Mouse (Mus musculus) spleen, postnatal 14 days (tissue): Measurements from ENCODE around the gene Ptbp1.

Source experiments
- DNase-seq, 2 experiments: peaks; one replicate each; pipeline ENCODE4 v3.0.0; 2021 to 2022; ENCODE audit warnings: low spot score in 2 of 2

Gene Ptbp1

DNA sequence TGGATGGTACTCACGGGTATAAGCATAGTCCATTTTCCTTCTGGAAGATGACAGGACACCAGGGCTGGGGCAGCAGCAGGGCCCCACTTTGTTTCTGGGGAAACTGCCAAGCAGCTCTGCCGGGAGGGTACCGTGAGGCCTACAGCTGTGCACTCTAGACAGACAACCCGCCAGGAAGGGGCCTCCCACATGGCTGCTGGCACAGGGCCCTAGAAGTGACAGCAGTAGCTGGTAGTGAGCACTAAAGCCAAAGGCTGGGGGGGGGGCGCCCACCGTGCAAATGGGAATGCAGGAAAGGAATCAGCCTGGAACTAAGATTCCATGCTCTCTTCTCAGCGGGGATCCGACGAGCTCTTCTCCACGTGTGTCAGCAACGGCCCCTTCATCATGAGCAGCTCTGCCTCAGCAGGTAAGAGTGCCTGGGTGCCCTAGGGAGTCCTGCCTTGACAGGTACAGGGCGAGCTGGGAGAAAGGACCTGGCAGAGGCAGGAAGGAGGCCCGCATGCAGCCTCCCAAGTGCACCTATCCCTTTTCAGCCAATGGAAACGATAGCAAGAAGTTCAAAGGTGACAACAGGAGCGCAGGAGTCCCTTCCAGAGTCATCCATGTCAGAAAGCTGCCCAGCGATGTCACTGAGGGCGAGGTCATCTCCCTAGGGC lies 4.3 kb downstream of the Ptbp1 start:
- DNase-seq: no peak

DNA sequence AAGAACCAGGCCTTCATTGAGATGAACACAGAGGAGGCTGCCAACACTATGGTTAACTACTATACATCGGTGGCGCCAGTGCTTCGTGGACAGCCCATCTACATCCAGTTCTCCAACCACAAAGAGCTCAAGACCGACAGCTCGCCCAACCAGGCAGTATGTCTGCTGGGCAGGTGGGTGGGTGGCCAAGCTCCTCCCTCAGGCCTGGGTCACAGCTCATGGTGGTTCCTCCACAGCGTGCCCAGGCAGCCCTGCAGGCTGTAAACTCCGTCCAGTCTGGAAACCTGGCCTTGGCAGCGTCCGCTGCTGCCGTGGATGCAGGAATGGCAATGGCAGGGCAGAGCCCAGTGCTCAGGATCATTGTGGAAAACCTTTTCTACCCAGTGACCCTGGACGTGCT lies 4.9 kb downstream of the Ptbp1 start:
- DNase-seq: no peak

DNA sequence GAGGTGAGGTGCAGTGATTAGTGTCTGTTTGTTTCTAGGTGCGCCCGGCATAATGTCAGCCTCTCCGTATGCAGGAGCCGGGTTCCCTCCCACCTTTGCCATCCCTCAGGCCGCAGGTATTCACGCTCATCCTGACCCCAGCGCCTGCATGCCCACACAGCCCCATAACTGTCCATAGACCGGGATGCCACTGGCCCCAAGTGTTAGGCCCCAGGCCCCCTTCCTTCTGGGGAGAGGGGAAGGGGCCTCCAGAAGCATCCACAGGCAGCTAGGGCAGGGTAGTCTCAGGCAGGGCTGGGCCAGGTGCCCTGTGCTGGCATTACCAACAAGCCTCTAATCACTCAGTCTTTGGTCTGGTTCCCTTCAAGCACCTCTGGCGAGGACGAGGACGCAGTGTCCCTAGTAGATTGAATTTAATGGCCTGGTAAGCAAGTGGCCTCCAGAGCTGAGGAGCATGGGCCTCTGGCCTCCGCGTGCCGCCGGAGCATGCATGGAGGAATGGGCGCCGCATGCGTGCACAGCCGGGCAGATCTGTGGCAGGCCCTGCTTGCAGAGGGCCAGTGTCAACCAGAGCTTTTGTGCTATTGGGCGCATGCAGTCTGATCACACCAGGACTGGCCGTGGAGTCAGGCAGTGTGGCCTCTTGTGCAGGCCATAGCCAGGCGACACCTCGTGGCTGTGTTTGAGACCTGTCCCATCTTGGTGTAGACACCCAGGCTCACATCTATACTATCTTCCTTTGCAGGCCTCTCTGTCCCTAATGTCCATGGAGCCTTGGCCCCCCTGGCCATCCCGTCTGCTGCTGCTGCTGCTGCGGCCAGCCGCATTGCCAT lies 6.1 kb downstream of the Ptbp1 start:
- DNase-seq: no peak

DNA sequence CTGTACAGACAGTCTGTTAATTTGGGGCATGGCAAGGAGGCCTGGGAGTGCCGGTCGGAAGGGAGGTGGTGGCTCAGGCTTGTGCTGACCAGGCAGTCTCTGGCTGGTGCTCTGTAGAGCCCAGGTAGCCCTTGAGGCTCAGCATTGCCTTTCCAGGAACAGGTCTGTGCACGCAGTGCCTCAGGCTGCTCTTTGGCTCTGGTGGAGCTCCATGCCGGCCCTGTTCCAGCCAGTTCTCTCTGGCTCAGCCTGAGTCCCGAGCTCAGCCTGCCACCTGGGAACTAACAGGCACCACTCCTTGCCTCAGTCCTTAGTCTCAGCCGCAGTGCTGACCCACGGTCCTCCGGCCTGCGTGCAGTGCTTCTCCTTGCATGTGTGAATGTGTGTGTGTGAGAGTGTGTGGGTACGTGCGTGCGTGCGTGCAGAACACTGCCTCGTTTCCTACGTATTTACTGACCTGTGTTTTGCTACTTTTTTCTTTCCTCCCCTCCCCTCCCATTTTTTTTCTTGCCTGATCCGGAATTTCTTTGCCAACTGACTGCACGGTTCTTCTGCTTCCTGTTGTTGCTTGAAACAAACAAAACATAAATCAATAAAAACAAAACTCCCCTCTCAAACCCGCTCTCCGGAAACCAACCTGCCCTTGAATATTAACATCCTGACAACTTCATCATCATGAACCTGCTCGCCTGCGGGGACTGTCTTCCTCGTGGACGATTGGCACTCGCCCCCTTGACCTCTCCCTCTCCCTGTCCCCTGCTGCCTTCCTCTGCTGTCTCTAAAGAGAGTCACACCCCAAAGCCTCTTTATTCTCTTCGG lies 7.2 kb downstream of the Ptbp1 start:
- DNase-seq: no peak

DNA sequence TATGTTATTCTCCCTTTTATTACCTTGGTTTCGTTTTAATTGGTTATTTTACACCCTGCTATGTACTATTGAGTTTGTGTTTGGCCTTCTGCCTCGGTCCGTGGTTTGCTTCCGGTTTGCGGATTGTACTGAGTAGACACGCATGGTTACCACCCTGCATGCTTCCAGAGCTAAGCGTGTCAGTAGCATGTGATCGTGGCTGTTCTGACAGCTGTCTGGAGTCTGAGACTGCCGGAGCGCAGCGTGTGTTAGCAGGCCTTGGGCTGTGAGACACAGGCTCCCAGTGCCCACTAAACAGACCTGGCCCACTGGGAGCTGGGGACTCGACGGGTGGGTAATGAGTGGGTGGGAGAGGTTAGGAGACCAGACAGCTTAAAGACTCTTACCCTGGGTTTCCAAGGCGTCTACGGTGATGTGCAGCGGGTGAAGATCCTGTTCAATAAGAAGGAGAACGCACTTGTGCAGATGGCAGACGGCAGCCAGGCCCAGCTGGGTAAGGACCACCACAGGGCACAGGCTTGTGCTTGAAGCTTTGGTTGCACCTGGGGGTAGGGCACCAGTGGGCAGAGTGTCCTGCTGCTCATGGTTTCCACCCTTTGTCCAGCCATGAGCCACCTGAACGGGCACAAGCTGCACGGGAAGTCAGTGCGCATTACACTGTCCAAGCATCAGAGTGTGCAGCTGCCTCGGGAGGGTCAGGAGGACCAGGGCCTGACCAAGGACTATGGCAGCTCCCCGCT lies 8.0 kb downstream of the Ptbp1 start:
- no peak for DNase-seq

DNA sequence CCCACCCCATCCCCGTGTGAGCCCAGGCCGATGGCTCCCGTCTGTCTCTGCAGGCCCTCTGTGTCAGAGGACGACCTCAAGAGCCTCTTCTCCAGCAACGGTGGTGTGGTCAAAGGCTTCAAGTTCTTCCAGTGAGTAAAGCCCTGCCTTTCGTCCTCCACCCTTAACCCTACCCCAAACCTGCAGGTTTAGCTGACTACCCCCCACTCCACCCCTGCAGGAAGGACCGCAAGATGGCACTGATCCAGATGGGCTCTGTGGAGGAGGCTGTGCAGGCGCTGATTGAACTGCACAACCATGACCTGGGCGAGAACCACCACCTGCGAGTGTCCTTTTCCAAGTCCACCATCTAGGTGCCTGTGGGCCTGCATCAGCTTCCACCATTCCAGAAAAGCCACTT lies 8.7 kb downstream of the Ptbp1 start:
- no peak for DNase-seq

DNA sequence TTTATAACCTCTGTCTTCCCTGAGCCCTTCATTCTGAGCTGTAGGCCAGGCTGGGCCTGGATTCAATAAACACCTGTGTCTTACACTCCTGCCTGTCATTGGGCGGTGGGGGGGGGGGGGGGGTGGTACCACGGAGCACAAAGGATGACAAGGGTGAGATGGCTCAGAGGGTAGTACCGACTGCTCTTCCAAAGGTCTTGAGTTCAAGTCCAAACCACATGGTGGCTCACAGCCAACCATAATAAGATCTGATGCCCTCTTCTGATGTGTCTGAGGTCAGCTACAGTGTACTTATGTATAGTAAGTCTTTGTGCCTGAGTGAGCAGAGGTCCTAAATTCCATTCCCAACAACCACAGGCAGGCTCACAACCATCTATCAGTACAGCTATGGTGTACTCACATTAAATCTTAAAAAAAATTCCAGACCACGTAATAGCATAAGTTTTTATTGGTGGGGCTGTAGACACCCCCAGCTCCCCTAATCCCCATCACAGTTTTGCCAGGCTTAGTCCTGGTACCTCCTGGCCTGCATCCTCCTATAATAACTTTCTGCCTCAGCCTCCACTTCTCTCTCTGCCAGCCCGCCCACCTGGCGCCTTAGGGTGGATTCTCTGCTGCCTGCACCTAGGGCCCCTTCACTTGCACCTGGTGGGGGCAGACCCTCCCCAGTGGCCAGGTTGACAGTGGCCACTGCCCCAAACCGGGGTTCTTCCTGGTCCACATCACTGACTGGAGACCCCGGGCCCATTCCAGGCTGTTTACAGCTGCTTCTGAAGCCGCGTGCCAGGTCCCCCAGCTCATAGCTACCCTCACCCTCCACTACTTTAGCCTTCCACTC lies 10.3 kb downstream of the Ptbp1 start:
- DNase-seq: no peak

DNA sequence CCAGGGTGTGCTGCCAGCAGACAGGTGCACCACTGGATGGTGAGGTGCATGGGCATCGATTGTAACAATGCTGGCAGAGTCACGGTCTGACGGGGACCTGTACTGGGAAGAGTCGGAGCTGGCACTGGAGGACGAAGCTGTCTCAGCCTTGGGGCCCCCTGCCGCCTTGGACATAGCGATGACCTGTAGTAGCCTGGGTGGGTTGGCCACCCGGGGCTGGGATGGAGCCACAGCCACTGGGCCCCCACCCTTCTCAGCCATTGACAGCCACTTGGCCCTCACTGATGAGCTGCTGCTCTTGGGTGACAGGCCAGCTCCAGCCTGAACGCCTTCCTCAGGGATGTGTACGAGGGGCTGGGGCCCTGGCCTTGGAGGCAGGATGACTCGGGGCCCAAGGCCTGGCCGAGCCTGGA lies 11.0 kb downstream of the Ptbp1 start:
- DNase-seq: no peak

DNA sequence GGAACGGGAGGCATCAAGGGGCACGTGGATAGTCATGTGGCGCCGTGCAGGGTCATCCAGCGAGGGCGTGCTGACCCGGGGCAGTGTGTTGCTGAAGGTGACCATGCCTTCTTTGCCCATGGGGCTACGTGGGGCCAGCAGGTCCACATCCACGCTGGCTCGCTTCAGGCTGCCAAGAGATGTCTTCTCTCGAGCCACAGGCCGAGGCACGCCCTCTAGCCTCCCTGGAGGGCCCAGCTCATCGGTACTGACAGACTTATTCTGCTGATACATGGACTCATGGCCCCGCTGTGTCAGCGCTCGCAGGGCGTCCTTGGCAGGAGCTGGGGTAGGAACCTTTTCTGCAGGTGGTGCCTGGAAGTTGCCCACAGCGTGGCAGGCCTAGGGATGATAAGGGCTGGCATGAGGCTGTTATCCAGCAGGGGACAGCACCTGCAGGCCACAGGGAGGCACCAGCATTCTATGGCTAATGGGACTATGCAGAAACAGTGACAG lies 11.6 kb downstream of the Ptbp1 start:
- no peak for DNase-seq

DNA sequence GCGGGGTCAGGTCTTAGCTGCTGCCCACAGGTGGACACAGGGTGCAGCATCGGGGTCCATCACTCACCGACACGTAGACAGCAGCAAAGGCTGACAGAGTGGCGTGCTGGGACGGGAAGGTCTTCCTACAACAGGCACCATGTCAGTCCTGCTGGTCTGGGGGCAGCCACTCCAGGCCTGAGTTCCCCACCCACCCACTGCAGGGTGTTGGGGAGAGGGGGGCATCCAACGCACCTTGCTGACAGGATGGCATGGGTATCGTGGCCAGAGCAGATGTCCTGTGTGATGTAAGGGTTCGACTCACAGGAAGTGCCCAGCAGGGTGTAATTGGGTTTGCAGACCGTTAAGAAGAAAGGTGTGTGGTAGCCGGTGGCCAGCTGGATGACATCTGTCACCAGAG lies 12.4 kb downstream of the Ptbp1 start:
- DNase-seq: no peak

DNA sequence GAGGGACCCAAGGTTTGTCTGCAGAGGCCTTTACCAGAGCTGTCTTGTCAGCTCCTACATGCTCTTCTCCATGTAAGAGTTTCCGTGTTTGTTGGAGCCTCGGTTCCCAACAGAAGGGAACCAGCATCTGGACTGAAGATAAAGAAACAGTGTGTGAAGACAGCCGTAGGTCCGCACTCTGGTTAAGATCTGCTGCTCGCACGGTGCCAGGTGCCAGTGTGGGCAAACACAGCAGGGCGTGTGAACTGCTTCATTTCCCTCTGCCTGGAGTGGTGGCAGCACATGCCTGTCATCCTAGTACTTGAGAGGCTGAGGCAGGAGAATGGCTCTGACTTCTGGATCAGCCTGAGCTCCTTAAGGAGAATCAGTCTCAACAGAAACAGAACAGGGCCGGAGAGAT lies 17.6 kb downstream of the Ptbp1 start:
- DNase-seq: no peak

DNA sequence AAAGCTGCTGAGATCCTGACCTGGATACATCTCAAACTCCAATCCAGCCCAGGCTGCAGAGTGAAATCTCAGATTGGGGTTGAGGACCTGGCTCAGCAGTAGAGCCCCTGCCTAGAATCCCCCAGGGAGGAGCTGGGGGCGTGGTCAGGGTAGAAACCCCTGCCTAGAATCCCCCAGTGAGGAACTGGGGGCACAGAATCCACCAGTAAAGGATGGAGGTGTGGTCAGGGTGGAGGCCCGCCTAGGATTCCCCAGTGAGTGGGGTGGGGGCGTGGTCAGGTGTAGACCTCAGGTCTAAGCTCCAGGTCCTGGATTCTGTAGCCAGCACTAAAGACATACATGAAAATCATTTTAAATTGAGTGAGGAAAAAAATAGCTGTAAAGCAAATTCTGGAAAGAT lies 18.6 kb downstream of the Ptbp1 start:
- no peak for DNase-seq

DNA sequence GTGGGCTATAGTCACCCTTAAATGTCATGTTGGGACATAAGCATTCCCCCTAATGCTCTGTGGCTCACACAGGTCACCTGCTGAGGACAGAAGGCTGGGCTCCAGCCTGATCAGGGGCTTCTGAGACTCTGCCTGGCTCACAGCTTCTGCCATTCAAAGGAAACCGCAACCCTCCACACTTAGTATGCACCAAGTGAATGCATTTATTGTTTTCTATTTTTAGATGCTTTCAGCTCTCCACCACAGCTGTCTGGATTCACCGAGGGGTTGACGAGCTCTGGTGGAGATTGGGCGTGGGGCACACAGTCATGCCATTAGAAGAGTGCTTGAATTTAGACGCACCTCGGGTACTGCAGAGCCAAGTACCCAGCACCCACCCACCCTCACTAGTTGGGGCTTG lies 19.1 kb downstream of the Ptbp1 start:
- DNase-seq: no peak

DNA sequence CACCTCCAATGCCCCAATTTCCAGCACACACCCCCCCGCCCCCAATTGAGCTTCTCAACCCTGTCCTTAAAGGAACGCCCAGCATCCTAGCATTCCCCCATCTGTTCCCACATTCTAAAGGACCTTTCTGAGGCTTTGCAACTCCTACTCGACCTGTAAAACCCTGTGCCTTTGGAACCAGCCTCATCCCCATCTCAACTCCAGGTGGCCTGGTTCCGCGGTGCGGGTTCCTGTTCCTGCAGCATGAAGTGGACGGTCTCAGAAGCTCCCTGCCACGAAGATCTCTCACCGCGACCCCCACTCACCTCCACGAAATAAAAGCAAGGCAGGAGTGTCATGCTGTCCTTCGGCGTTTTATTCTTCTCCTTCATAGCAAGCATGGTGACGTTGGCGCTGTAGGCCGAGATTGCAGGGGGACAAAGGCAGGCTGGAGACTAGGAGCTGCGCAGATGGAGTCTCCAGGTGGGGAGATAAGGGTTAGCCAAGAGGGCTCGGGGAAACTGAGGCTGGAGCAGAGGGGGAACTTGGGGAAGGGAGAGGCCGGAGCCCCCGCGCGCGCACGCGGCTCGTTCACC lies 19.6 kb downstream of the Ptbp1 start:
- DNase-seq: no peak

DNA sequence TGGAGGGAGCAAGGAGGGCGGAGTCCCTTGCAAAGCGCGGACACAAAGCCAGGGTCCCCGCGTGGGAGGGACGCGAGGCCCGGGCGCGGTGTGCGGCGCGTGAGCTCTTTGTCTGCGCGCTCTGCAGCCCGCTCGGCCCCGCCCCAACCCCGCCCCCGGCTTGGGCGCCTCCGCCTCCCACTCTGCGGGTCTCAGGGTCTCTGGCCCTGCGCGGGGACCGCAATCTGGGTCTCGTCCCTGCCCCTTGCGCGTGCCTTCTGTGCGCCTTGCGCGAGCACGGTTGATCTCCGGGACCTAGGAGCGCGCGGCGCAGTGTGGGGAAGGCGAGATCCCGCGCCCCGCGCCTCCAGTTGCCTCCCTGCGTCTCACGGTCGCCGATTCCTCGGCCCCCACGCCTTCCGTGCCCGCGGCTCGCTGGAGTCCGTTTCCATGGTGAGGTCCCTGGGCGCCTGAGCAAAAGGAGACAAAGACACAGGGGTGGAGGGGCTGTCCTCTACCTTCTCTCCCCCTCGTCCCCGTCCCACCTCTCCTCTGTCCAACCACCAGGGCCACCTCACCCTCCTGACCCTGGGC lies 20.1 kb downstream of the Ptbp1 start, which contains the start of the genes Prtn3 and Plppr3:
Gene Prtn3 (plus strand): TSS at position 187 of the 573 bp plus-strand sequence.
Gene Plppr3 (minus strand): TSS at position 345 of the 573 bp plus-strand sequence.
- no peak for DNase-seq

DNA sequence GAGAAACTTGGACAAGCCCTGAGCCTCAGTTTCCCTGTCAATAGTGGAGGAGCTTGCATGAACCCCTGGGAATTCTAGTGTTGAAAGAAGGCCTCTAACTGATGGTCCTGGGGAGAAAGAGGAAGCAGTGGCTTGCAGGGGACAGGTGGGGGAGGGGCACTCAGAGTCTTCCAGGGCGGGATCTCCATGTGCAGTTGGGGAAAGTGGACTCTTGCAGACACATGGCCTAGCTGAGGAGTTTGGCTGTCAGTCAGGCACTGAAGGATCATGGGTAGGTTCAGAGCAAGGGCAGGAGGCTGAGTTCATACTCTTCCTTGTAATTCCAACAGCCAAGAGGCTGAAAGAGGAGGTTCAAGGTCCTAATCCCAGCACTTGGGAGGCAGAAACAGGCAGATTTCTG lies 22.9 kb downstream of the Ptbp1 start:
- DNase-seq: no peak

DNA sequence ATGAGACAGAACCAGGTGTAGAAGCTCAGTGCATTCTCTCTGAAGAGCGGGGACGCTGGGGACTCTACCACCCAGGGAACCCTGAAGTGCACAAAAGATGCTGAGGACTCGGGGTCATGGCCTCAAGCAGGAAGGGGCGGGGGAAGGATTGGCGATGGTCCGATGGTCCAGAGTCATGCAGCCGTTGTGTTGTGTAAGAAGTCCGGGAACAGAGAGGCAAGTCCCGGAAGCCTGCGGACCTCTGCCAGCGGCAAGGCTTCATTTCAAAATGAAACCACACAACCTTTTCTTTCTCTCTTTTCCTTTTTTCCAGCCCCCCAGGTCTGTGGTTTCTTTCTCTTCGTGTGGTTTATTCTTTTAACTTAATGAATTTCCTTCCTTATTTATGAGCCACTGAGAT lies 23.5 kb downstream of the Ptbp1 start:
- DNase-seq: no peak

DNA sequence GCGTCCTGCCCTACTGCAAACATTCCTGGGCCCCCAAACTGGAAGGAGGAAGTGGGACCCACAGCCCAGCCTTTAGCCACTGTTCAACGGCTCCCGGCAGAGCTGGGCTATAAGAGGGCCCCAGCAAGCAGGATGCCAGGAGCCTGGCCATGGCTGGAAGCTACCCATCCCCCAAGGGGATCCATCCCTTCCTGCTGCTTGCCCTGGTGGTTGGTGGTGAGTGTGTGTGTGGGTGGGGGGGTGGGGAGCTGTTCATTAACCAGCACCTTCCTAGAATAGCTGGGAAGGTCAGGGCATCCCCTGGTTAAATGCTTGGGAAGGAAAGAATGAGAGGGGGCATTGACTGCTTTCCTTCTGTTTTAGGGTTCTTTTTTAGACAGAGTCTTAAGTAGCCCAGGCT lies 25.3 kb downstream of the Ptbp1 start:
- no peak for DNase-seq

DNA sequence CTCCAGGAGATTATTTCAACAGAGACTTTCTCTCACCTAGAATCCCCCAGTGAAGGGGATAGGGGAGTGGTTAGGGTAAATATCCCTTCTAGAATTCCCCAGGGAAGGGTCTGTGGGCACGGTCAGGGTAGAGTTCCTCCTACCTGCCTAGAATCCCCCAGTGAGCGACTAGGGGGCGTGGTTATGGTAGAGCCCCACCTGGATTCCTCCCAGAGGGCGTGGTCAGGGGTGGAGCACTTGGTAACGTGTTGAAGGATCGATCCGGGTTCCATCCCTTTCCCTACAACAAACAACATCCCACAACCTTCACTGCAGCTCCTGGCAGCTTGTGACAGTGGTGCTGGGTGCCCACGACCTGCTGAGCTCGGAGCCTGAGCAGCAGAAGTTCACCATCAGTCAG lies 26.5 kb downstream of the Ptbp1 start:
- no peak for DNase-seq

DNA sequence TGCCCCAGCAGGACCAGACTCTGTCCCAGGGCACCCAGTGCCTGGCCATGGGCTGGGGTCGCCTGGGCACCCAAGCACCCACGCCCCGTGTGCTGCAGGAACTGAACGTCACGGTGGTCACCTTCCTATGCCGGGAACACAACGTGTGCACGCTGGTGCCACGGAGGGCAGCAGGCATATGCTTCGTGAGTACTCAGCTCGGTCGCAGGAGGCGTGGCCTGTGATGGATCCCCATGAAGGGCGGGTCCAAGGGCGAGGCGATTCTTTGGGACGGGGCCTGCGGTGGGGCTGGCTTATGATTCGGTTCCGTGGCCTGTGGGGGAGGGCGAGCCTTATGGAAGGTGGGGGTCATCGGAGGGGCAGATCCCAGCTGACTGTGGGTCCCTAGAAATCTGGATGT lies 27.8 kb downstream of the Ptbp1 start:
- no peak for DNase-seq
